Mouse (Mus musculus) kidney, postnatal 10 days (tissue): ENCODE data around the gene Ccdc78.
A peak's percentile ranks its signal among the peaks of the same experiment; 100 is the strongest.
"Not testable (repeated sequence)": the region's sequence is repeated elsewhere in the genome, so short reads cannot be mapped to it uniquely, and the experiment has no call there.

ENCODE experiments used
- DNase-seq: peaks from one replicate; pipeline ENCODE4 v3.0.0; 2021; ENCODE audit warnings: mixed read lengths

Gene Ccdc78

DNA sequence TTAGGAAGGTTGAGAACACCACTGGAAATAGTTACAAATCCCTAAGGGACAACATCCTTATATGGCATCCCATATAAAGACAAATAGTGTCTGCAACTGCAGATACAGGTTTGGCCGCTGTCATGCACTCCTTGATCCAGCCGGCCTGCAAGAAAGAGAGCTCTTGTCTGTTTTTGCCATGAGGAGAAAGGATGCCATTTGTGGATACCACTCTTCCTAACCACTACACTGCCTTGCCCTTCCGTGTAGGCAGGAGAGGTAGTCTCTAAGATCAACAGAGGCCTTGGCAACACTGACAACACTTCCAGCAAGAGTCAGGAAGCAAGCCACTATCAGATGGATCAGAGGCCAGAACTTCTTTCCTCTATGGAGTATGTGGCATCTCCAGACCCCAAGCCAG lies at the start of gene Ccdc78:
Gene Ccdc78 (plus strand): TSS at position 301 of the 400 bp plus-strand sequence.
- DNase-seq = no peak

DNA sequence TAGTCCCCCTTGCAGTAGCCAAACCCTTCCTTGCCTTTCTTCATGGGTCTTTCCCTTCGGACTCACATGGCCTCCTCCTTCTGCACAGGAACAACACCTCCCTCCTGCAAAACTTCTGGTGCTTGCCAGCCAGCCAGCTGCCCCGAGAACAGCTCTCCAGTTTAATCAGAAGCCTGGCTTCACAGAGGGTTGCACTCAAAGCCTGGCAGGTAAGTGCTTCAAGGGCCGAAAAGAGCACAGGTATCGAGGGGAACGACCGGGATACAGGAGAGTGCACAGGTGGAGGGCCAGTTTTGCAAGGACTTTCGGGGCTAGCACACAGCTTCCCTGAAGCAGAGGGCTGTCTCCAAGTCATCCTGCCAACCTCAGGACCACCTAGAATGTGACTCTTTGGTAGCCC lies 47.5 kb upstream of the Ccdc78 start:
- DNase-seq = no peak

DNA sequence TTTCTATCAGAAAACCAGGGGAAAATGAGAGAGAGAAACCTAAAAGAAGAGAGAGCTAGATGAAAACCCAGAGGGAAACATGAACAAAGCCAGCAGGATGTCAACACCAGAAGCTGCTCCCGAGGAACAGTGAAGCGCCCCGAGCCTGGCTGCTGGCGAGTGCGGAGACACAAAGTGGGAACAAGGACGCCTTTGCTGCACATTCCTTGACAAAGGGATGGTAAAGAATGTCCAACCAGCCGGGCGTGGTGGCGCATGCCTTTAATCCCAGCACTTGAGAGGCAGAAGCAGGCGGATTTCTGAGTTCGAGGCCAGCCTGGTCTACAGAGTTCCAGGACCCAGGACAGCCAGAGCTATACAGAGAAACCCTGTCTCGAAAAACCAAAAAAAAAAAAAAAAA lies 44.9 kb upstream of the Ccdc78 start:
- not testable (repeated sequence) for DNase-seq

DNA sequence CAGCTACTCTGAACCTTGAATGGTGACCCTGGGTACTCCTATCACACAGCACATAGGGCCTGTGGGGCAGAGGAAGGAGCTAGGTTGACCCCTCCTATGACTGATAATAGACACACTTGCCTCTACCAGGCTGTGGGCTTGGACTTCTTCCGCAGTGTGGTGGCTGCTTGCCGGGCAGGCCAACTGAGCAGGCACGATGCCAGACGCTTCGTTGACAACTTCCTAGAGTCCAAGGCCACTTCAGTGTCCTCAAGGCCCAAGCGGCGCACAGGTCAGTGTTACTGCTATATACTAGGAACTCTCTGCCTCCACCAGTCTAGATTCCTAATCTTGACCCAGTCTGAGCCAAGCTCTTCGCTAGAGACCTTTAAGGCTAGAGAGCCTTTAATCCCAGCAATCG lies 42.5 kb upstream of the Ccdc78 start:
- no peak for DNase-seq

DNA sequence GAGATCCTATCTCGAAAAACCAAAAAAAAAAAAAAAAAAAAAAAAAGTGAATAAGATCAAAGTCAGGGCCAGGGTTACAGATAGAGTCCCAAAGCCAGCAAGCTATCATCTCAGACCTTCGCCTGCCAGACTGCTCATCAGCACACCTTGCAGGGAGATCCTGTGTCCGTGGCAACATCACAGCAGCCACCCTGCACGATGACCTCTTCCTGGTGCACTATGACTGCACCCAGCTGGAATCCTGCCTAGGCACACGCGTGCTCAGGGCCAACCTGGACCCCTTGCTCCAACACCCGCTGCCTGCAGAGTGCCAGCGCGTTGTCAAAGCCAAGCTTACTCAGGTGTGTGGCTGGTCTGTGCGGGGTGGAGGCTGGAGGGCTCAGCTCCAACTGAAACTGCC lies 42.1 kb upstream of the Ccdc78 start:
- DNase-seq = no peak

DNA sequence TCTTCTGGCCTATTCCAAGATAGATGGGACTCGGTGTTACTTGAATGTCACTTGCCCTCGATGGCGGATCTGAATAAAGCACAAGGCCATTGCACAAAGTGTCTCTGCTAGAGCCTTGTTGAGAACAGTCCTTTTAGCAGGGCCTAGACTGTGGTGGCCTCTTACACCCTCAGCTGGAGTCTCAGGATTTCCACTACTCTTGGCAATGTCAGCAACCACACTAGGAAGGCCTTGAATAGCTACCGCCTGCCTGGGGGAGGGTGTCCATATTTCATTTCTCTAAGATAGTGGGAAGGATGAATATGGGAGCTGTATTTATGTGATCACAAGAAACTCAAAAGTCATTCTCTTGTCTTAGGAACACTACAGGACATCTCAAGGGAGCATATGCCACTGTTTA lies 38.1 kb upstream of the Ccdc78 start:
- DNase-seq = no peak

DNA sequence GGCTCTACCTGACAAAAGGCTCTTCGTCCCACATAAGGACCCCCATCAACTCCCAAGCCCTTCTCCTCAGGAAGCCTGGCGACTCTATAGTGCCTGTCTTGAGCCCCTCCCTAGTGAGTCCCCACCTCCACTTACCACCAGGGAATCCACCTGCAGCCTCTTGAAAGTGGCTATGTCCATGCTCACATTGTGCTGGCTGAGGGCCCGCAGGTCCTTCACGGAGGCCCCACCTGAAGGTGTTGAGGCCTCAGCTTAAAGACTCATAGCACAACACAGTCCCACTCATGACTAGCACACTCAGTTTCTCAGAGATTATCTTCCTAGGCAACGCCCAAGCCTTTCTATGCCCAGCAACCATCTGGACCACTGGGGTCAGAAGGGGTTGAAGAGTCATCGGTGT lies 37.1 kb upstream of the Ccdc78 start:
- no peak for DNase-seq

DNA sequence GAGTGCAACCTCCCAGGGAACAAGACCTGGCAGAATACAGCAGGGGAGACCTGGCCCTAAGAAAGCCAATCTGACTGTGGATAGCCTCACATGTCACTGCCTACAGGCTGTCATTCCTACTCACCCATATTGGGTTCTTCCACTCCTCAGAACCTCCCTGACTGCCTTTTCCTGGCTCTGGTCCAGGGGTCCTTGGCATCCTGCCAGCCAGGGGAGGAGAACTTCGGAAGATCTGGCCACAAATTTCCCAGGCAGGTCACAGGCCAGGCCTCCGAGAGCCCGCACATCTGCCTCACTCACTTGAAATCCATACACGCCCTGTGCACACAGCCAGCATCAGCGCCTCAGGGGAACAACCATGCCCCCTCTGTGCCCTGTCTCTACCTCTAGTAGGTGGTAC lies 34.9 kb upstream of the Ccdc78 start:
- DNase-seq = peak; percentile 79

DNA sequence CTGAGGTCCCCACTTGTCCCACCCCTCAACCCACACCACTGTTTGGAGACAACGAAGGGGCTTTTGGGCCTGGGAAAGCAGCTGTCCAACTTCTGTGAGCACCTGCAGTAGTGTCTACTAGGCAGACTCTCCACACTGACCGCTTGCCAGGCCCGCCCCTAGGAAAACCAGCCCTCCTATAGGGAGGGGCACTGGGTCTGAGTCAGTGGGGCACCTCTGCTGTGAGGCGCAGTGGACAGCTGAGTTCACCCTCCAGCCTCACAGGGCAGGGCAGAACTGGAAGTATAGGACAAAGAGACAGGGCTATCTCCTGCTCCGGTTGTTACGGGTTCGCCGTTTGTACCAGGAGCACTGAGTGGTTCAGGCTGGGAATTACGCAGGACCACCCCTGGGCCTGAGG lies 32.1 kb upstream of the Ccdc78 start, which contains the start of gene Msln:
Gene Msln (minus strand): TSS at position 138 of the 400 bp plus-strand sequence.
- no peak for DNase-seq

DNA sequence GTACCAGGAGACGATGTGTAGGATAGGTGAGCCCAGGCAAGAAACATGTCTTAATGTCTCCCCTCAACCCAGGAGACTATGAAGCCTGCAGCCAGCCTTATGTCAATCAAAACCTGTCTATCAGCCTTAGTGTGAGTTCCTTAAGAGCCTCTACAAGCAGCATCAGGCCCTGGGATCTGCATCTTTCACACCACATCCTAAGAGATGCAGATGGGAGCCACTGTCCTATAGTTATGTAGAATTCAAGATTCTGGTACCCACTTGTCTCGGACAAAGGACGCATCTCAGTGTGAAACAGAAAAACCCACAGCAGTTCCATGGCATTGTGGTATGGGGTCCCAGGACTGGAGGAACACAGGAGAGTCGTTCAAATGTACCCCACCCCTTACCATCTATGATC lies 31.3 kb upstream of the Ccdc78 start:
- no peak for DNase-seq

DNA sequence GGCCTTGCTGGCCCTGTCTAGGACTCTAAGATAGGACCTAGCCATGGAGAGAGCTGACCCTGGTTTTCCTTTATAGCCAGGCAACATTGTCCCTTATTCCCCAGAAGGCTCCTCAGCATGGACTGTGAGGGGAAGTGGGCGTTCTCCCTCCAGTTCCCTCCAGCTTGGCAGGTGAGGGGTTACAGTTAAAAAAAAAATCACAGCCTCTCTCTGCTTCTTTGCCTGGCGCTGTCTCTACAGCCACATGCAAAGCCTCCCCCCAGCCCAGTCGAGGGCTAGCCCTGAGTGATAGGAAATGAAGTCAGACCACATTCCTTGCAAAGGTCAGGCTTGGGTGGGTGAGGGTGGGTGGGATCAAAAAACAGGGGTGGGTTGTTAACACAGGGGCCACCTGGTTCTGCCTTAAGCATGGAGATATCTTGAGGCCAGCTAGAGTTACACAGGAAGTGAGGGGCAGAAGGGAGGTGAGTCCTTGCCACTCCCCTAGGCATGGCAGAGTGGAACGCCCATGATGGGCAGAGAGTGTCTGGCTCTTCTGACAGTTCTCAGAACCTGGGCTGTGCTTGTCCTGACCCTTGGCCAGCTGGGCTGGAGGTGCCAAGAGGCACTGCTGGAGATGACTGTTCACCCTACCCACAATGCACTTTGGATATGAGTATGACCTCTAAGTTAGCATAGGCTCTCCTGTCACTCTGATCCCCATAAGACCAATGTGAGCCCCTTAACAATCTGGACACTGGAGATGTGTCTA lies 30.6 kb upstream of the Ccdc78 start:
- no peak for DNase-seq

DNA sequence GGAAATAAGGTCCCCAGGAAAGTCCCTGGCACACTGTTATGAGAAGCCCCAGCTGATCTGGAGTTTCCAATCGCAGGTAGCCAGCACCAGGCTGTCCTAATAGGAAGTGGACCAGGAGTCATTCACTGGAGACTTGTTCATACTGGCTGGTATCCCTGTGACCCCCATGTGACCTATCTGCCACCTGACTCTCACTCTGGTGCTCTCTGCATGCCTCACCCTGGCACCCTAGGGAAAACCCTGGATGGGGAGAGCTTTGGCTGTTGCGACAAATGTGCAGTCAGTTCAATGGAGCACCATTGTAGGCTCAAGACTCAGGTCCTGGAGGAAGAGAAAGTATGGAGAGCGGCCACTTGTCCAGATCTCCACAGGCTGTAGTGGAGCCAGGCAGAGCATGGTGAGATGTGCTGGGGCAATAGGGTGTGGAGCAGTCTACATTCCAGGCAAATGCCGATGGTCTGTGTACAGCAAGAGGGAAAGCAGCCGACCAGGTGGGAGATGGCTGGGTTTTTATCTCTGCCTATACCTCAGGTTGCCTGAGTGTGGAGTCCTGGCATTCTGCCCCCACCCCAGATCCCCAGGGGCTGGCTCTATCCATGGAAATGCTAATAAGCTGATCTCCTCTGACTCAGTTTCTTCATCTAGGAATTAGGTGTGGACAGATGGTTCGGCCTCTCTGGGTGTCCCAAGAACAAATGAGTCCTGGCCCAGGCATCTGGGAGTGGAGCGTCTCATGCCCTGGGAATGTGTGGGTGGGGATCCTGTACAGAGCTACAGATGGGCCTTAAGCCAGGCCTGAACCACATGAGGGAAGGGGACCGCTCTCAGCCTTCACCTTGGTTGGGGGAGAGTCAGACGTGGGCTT lies 29.8 kb upstream of the Ccdc78 start:
- DNase-seq = no peak

DNA sequence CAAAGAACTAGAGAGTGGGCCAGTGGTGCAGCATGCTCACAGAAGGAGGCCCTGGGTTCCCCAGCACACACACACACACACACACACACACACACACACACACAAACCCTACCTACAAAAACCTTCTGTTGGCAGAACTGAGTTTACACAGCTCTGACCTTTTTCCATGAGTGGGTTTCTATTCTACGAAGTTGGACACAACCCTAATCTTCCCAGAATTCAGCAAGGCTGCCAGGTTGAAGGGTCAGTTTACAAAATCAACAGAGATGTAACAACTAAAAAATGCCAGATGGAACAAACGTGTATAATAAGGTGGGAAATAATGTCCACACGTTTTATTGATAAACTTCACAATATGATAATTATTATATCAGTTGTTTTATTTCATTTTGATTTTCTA lies 28.7 kb upstream of the Ccdc78 start:
- no peak for DNase-seq

DNA sequence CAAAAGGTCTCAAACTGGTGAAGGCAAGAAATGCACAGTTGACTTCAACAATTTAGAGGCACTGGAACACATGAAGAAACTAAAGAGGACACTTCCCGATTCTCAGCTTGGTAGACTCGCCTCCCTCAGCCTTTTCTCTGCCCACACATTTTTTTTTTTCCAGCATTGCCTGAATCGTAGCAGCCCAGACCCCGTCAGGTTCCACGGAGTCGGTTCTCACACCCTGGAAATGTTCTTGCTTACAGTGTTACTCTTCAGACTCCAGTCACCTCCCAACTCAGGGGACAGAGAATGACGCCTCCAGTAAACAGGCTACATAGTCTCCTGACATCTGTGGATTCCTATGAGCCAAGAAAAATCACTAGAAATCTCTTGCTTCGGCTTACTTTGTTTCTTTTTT lies 26.2 kb upstream of the Ccdc78 start:
- no peak for DNase-seq

DNA sequence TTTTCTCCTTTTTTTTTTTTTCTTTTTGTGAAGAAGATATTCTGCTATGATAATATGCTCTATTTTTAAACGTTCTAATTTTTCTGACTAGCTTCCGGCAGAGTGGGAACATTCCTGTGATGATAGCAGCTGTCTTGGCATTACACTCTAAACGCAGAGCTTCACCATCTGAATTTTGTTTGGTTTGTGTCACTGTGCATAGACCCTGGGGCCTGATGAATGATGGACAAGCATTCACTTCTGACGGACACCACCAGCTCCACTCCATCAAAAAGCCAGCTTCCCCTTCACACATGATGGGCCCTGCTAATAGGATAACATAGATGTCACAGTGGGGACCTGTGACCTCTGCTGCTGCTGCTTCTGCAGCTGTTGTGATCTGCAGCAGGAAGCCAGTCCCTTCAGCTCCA lies 24.8 kb upstream of the Ccdc78 start:
- peak; percentile 57 for DNase-seq

DNA sequence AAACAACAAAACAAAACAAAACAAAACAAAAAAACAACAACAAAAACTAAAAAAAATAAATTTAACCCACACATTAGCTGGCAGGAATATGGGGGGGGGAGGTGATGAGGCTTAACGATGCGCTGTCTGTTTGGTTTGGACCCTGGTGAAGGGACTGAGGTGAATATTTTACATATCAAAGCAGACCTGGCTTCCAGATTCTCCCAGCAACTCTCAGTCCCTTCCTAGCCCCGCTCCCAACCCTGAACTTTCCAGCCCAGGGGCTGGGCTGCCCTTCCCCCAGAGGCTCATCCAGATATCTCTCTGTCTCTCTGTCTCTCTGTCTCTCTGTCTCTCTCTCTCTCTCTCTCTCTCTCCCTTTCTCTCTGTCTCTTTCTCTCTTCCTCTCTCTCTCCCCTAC lies 23.8 kb upstream of the Ccdc78 start:
- no peak for DNase-seq

DNA sequence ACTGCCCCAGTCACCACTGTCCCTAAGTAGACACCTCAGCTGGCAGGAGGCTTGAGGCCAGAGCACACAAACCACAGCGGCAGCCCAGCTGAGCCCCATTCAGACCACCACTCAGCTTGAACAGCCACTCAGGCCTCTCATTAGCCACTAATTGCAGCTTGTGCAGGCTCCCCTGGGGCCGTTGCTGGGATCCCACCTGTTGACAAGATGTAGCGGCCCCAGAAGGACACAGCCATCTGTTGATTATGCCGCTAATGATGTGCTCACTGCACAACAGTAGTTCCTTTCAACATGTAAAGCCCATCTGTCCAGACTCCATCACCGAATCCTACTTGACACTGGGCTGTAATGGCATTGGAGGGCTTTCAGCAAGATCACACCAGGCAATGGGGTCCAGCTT lies 20.5 kb upstream of the Ccdc78 start:
- no peak for DNase-seq

DNA sequence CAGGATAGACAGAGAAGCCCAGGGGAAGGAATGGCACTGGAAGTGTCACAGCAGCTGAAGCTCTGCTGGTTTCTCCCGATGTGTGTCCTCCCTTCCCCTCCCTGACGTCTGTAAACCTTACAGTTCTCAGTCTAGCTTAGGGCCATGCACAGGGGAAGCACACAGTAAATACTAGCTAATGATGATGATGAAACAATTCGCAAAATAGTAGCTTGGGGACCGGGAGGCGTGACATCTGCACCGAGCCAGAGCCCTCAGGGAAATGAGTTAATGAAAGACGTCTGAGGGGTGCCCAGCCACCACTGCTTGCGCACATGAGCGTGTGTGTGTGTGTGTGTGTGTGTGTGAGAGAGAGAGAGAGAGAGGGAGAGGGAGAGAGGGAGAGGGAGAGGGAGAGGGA lies 17.0 kb upstream of the Ccdc78 start:
- no peak for DNase-seq

DNA sequence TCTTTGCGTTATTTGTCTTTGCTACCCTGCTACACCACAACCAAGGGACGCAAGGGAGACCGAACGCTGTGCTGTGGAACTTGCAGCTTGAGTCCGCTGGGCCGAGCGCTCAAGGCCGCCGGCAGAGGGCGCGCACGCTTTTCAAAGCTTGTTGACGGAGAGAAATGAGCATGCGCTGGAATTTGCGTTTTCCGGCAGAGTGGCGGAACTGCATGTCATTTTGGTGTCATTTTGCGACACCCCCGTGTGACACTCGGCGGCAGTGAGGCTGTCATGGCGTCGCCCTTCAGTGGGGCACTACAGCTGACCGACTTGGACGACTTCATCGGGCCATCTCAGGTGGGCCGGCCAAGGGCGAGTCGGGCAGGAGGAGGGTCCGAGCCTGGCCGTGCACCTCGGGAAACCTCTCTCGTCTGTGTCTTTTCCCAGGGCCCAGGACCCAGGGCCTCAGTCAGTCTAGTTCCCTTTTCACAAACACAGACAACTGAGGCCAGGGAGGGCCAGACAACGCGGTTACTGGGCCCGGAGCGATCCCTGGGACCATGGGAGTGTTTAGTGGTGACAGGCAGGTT lies 12.7 kb upstream of the Ccdc78 start, which contains the start of gene Narfl:
Gene Narfl (plus strand): TSS at position 228 of the 572 bp plus-strand sequence.
- peak; percentile 99 for DNase-seq

DNA sequence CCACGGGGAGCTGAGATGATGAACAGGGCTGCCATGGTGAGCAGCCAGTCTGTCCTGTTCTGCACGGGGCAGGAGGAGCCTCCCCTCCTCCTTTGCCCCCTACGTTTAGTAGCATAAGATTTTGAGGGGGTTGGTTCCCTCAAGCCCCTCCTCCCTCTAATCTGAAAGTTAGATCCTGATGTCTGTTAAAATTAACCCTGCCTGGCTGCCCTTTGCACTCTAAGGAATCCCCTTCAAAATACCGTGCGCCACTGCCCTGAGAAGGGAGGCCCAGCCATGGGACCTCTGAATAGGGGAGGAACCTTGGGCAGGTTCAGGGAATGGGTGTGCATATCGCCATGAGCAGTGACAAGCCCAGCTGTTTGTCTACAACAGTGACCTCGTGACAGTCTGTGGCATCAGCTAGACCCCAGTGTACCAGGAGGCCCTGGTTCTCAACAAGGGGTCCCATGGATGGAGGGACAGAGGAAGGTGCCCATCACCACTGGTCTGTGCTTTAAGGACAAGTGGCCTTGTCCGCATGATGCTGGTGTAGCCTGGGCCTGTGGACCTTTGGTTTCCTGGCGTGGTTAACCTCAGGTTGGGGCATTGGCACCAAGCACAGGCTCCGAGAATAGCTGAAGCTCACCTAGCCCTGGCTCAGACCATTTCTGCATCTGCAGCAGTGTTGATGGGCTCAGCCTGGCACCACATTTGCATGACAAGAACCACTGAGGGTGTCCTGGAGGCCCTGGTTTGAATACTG lies 10.9 kb upstream of the Ccdc78 start:
- DNase-seq = peak; percentile 29

DNA sequence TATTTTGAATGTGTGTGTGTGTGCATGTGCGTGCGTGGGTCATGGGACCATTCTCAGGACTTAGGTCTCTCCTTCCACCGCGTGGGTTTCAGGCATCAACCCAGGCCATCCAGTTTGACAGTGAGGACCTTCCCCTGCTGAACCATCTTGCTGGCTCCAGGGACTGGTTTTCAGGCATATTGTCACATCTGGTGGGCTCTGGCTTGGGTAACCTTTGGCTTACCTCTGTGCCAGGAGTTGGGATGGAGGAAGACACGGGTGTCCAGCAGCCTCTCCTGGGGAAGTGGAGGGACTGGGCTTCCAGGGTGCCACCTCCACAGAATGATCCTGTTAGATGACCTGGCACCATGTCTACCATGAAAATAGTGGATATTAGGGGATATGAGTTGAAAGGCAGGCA lies 8.4 kb upstream of the Ccdc78 start:
- DNase-seq = no peak

DNA sequence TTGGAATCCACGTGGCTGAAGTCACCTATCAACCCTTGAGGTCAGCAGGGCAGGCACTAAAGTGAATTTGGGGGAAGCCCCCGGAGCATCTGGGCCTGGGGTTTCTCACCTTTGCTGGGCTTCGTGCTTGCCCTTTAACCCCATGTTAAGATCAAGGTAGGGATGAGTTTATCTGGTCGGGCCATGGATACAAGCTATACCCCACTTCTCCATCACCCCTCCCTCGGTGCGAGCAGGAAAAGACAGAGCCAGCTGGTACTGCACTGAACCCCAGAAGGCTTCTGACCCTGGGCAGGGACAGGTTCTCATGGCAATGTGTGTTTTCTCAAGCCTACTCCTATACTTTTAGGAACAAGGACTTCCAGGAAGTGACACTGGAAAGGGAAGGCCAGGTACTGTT lies 5.0 kb upstream of the Ccdc78 start:
- DNase-seq = no peak

DNA sequence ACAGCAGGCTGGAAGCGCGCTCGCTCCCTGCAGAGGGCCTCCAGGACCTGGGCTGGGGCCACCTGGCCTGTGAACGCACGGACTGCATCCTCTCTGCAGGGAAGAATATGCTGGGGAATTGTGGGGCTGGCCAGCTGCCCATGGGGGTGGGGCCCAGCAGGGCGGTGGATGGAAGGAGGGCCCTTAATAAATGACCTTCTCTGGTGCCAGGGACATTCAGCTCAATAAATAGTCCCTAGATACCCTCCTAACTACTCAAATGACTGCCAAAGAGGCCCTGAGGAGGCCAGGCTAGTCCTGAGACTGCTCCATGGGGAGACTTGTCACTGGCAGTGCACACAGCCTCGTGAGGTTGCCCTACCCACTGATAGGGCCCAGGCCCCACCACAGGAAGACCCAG lies 3.3 kb upstream of the Ccdc78 start:
- peak; percentile 57 for DNase-seq
